Mouse (Mus musculus): ENCODE measurements around the gene Pknox1. TPM values are rescaled to one million over a fixed set of nuclear protein-coding genes. Genes with fewer than 3 reads are reported as not detected.
A peak's percentile ranks its signal among the peaks of the same experiment; 100 is the strongest.
"Not testable (repeated sequence)": the region's sequence is repeated elsewhere in the genome, so short reads cannot be mapped to it uniquely, and the experiment has no call there.

The Pknox1 gene
- total and polyA plus RNA-seq, 2 experiments from 2014 or later: 18.5 to 30.6 TPM

GRCm38 (mm10) chr17:31594590-31594989, 30.1 kb downstream of the Pknox1 start:
- H3K4me2 ChIP-seq (ENCODE audit: low read depth): no peak overlapping the region
- H3K4me1 ChIP-seq (ENCODE audit: insufficient read depth): no peaks in the 10 kb centered on the region
- TF ChIP-seq CTCF (IDR thresholded peaks at IDR 0.05; ENCODE audit: low read depth): no peak
- H3K4me3 ChIP-seq (ENCODE audit: low read depth, low read length): no peak overlapping the region
- no peak for DNase-seq
- no peak; the same call in 1 of the 2 replicates for ATAC-seq
- H3K36me3 ChIP-seq (ENCODE audit: insufficient read depth): peaks cover 44% of the 10 kb centered on the region
- 82% methylated on average over 7 of the region's 7 CpGs for WGBS
- H3K9ac ChIP-seq: no peak overlapping the region
- H3K27me3 ChIP-seq (ENCODE audit: insufficient read depth, low read length): no peaks in the 10 kb centered on the region
- no peaks in the 10 kb centered on the region for H3K9me3 ChIP-seq (ENCODE audit: low read length)
- 0 out of 2 replicates have a peak overlapping the region, but pooled peaks have one; percentile 29 for H3K27ac ChIP-seq (ENCODE audit: low read depth, low read length)

- Histone ChIP-seq H3K4me2 (ENCODE audit: low read depth) (no peak overlapping the region), H3K27ac (ENCODE audit: low read depth, low read length) (peak overlapping the region; percentile 29; the same call in 1 of the 2 replicates), H3K36me3 (ENCODE audit: insufficient read depth) (peaks cover 48% of the 10 kb centered on the region), H3K4me1 (ENCODE audit: insufficient read depth) (no peaks in the 10 kb centered on the region), H3K9ac (no peak overlapping the region), H3K9me3 (ENCODE audit: low read length) (no peaks in the 10 kb centered on the region), H3K27me3 (ENCODE audit: insufficient read depth, low read length) (no peaks in the 10 kb centered on the region), H3K4me3 (ENCODE audit: low read depth, low read length) (no peak overlapping the region)
- peak; percentile 69 for ATAC-seq
- no peak for TF ChIP-seq CTCF (IDR thresholded peaks at IDR 0.05; ENCODE audit: low read depth)
- peak; percentile 36 for DNase-seq
- WGBS: 59% methylated on average over 5 of the region's 5 CpGs
Observed at GRCm38 (mm10) chr17:31595077-31595476, 30.5 kb downstream of the Pknox1 start.

- H3K9ac ChIP-seq: no peak overlapping the region
- DNase-seq (no peak), ATAC-seq (no peak)
- H3K4me2 ChIP-seq (ENCODE audit: low read depth): no peak overlapping the region
- no peaks in the 10 kb centered on the region for H3K4me1 ChIP-seq (ENCODE audit: insufficient read depth)
- H3K9me3 ChIP-seq (ENCODE audit: low read length): no peaks in the 10 kb centered on the region
- H3K27me3 ChIP-seq (ENCODE audit: insufficient read depth, low read length): no peaks in the 10 kb centered on the region
- H3K4me3 ChIP-seq (ENCODE audit: low read depth, low read length): no peak overlapping the region
- no peak overlapping the region for H3K27ac ChIP-seq (ENCODE audit: low read depth, low read length)
- H3K36me3 ChIP-seq (ENCODE audit: insufficient read depth): peaks cover 48% of the 10 kb centered on the region
- WGBS: 93% methylated on average over 9 of the region's 9 CpGs
- TF ChIP-seq CTCF (IDR thresholded peaks at IDR 0.05; ENCODE audit: low read depth): no peak
Observed at GRCm38 (mm10) chr17:31597957-31598356, 33.4 kb downstream of the Pknox1 start.

GRCm38 (mm10) chr17:31598593-31598992, 34.1 kb downstream of the Pknox1 start:
- Histone ChIP-seq H3K27ac (ENCODE audit: low read depth, low read length) (no peak overlapping the region), H3K9ac (no peak overlapping the region), H3K27me3 (ENCODE audit: insufficient read depth, low read length) (no peaks in the 10 kb centered on the region), H3K4me2 (ENCODE audit: low read depth) (no peak overlapping the region), H3K9me3 (ENCODE audit: low read length) (no peaks in the 10 kb centered on the region), H3K4me1 (ENCODE audit: insufficient read depth) (no peaks in the 10 kb centered on the region), H3K36me3 (ENCODE audit: insufficient read depth) (peaks cover 53% of the 10 kb centered on the region), H3K4me3 (ENCODE audit: low read depth, low read length) (no peak overlapping the region)
- no peak for DNase-seq
- 88% methylated on average over 8 of the region's 8 CpGs for WGBS
- no peak for TF ChIP-seq CTCF (IDR thresholded peaks at IDR 0.05; ENCODE audit: low read depth)
- no peak for ATAC-seq

- Histone ChIP-seq H3K4me1 (ENCODE audit: insufficient read depth) (no peaks in the 10 kb centered on the region), H3K9me3 (ENCODE audit: low read length) (no peaks in the 10 kb centered on the region), H3K36me3 (ENCODE audit: insufficient read depth) (peaks cover 27% of the 10 kb centered on the region), H3K4me3 (ENCODE audit: low read depth, low read length) (no peak overlapping the region), H3K4me2 (ENCODE audit: low read depth) (no peak overlapping the region), H3K27ac (ENCODE audit: low read depth, low read length) (no peak overlapping the region), H3K27me3 (ENCODE audit: insufficient read depth, low read length) (no peaks in the 10 kb centered on the region), H3K9ac (no peak overlapping the region)
- TF ChIP-seq CTCF (IDR thresholded peaks at IDR 0.05; ENCODE audit: low read depth): peak; percentile 43
- ATAC-seq (no peak), DNase-seq (peak; percentile 31)
- 77% methylated on average over 7 of the region's 7 CpGs for WGBS
Observed at GRCm38 (mm10) chr17:31606424-31606823, 41.9 kb downstream of the Pknox1 start.

- Histone ChIP-seq H3K27me3 (ENCODE audit: insufficient read depth, low read length) (no peaks in the 10 kb centered on the region), H3K36me3 (ENCODE audit: insufficient read depth) (peaks cover 21% of the 10 kb centered on the region), H3K4me2 (ENCODE audit: low read depth) (no peak overlapping the region), H3K9ac (no peak overlapping the region), H3K27ac (ENCODE audit: low read depth, low read length) (no peak overlapping the region), H3K4me3 (ENCODE audit: low read depth, low read length) (no peak overlapping the region), H3K4me1 (ENCODE audit: insufficient read depth) (no peaks in the 10 kb centered on the region), H3K9me3 (ENCODE audit: low read length) (no peaks in the 10 kb centered on the region)
- DNase-seq (no peak), ATAC-seq (no peak)
- TF ChIP-seq CTCF (IDR thresholded peaks at IDR 0.05; ENCODE audit: low read depth): no peak
- WGBS: 80% methylated on average over 8 of the region's 8 CpGs
Observed at GRCm38 (mm10) chr17:31607256-31607951, 42.9 kb downstream of the Pknox1 start.

GRCm38 (mm10) chr17:31609173-31609572, 44.6 kb downstream of the Pknox1 start:
- not testable (repeated sequence) for H3K4me1 ChIP-seq (ENCODE audit: insufficient read depth); H3K27ac ChIP-seq (ENCODE audit: low read depth, low read length); H3K4me2 ChIP-seq (ENCODE audit: low read depth); H3K9me3 ChIP-seq (ENCODE audit: low read length); H3K27me3 ChIP-seq (ENCODE audit: insufficient read depth, low read length); H3K4me3 ChIP-seq (ENCODE audit: low read depth, low read length); ATAC-seq; DNase-seq; H3K9ac ChIP-seq
- WGBS: 93% methylated on average over 3 of the region's 3 CpGs
- H3K36me3 ChIP-seq (ENCODE audit: insufficient read depth): peaks cover 11% of the 10 kb centered on the region
